Mouse (Mus musculus) ES-Bruce4 (cell line): ENCODE measurements around the gene D430019H16Rik.

Experiments
- CTCF ChIP-seq: IDR thresholded peaks from one replicate; pipeline ENCODE4 v1.8.1; 2011; ENCODE audit warnings: low read depth, low read length
- POLR2A ChIP-seq: IDR thresholded peaks from one replicate; pipeline ENCODE4 v1.8.1; 2011; ENCODE audit warnings: low read length; ENCODE audit not compliant: insufficient read depth

DNA sequence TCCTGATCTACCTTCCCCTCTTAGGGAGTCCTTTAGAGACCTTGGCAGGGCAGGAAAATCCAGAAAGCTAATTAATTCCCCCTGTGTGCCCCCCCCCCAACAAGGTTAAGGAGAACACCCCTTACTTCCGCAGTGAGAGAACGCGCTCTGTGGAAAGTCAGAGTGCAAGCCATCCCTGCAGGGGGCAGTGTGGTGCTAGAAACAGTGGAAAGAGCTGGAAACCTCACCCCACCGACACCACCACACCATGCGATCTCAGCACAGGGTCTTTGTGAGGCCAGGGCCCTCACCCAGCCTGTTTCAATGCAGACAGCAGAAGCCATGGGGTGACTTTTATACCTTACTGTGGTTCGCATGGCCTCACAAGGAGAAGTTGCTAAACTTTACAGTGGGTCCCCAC lies 44.2 kb downstream of the D430019H16Rik start:
- TF ChIP-seq CTCF: peak; percentile 80
- no peak for TF ChIP-seq POLR2A
